Mouse (Mus musculus): ENCODE data around the gene Mthfd2l. TPM values are rescaled to one million over a fixed set of nuclear protein-coding genes. Genes with fewer than 3 reads are reported as not detected.
A peak's percentile ranks its signal among the peaks of the same experiment; 100 is the strongest.

Gene Mthfd2l
- polyA plus RNA-seq, 1 experiment = 10.2 TPM

- Histone ChIP-seq H3K79me2 (ENCODE audit: control insufficient read depth, insufficient read depth) (no peaks in the 10 kb centered on the region), H3K36me3 (ENCODE audit: control insufficient read depth, insufficient read depth) (no peaks in the 10 kb centered on the region), H3ac (ENCODE audit: control insufficient read depth, insufficient read length, low read depth) (no peak overlapping the region), H3K27me3 (ENCODE audit: control insufficient read depth, insufficient read depth, insufficient read length) (no peaks in the 10 kb centered on the region), H3K79me3 (ENCODE audit: low read depth) (no peaks in the 10 kb centered on the region), H3K4me3 (ENCODE audit: insufficient read depth, poor library complexity, severe bottlenecking) (no peak overlapping the region)
- TF ChIP-seq CTCF (IDR thresholded peaks at IDR 0.05; ENCODE audit: control insufficient read depth, insufficient read depth, insufficient read length) (peak; percentile 78), CEBPB (IDR thresholded peaks at IDR 0.05; ENCODE audit: low read depth) (no peak)
Measured at GRCm38 (mm10) chr5:90951475-90951874, 20.6 kb downstream of the Mthfd2l start.

- no peak overlapping the region for H3ac ChIP-seq (ENCODE audit: control insufficient read depth, insufficient read length, low read depth)
- no peaks in the 10 kb centered on the region for H3K36me3 ChIP-seq (ENCODE audit: control insufficient read depth, insufficient read depth)
- TF ChIP-seq CTCF (IDR thresholded peaks at IDR 0.05; ENCODE audit: control insufficient read depth, insufficient read depth, insufficient read length) (no peak), MAX (IDR thresholded peaks at IDR 0.05) (no peak), FOSL1 (IDR thresholded peaks at IDR 0.05; ENCODE audit: insufficient read depth, low read length, poor library complexity, severe bottlenecking) (no peak), MYOD1 (IDR thresholded peaks at IDR 0.05; ENCODE audit: control insufficient read depth, insufficient read length, low read depth) (no peak), MYOG (IDR thresholded peaks at IDR 0.05; ENCODE audit: control insufficient read depth, extremely low read depth, insufficient read length) (no peak), CEBPB (IDR thresholded peaks at IDR 0.05; ENCODE audit: low read depth) (no peak), USF1 (IDR thresholded peaks at IDR 0.05; ENCODE audit: low read depth) (no peak)
- no peaks in the 10 kb centered on the region for H3K79me3 ChIP-seq (ENCODE audit: low read depth)
- H3K79me2 ChIP-seq (ENCODE audit: control insufficient read depth, insufficient read depth) = no peaks in the 10 kb centered on the region
- H3K27me3 ChIP-seq (ENCODE audit: control insufficient read depth, insufficient read depth, insufficient read length) = no peaks in the 10 kb centered on the region
- no peak overlapping the region for H3K4me3 ChIP-seq (ENCODE audit: insufficient read depth, poor library complexity, severe bottlenecking)
Measured at GRCm38 (mm10) chr5:90952731-90953481, 22.0 kb downstream of the Mthfd2l start.

GRCm38 (mm10) chr5:90964316-90964715, 33.4 kb downstream of the Mthfd2l start:
- Histone ChIP-seq H3K27me3 (ENCODE audit: control insufficient read depth, insufficient read depth, insufficient read length) (no peaks in the 10 kb centered on the region), H3ac (ENCODE audit: control insufficient read depth, insufficient read length, low read depth) (no peak overlapping the region), H3K4me3 (ENCODE audit: insufficient read depth, poor library complexity, severe bottlenecking) (no peak overlapping the region), H3K36me3 (ENCODE audit: control insufficient read depth, insufficient read depth) (no peaks in the 10 kb centered on the region), H3K79me2 (ENCODE audit: control insufficient read depth, insufficient read depth) (no peaks in the 10 kb centered on the region), H3K79me3 (ENCODE audit: low read depth) (no peaks in the 10 kb centered on the region)
- TF ChIP-seq CTCF (IDR thresholded peaks at IDR 0.05; ENCODE audit: control insufficient read depth, insufficient read depth, insufficient read length) = peak; percentile 30
- no peak for TF ChIP-seq USF1 (IDR thresholded peaks at IDR 0.05; ENCODE audit: low read depth)
- TF ChIP-seq MYOD1 (IDR thresholded peaks at IDR 0.05; ENCODE audit: control insufficient read depth, insufficient read length, low read depth) = no peak

GRCm38 (mm10) chr5:90964764-90965163, 33.8 kb downstream of the Mthfd2l start:
- no peak for TF ChIP-seq MYOD1 (IDR thresholded peaks at IDR 0.05; ENCODE audit: control insufficient read depth, insufficient read length, low read depth)
- TF ChIP-seq CEBPB (IDR thresholded peaks at IDR 0.05; ENCODE audit: low read depth) = no peak
- TF ChIP-seq USF1 (IDR thresholded peaks at IDR 0.05; ENCODE audit: low read depth) = no peak
- TF ChIP-seq FOSL1 (IDR thresholded peaks at IDR 0.05; ENCODE audit: insufficient read depth, low read length, poor library complexity, severe bottlenecking) = no peak
- TF ChIP-seq MYOG (IDR thresholded peaks at IDR 0.05; ENCODE audit: control insufficient read depth, extremely low read depth, insufficient read length) = no peak
- TF ChIP-seq MAX (IDR thresholded peaks at IDR 0.05) = no peak
- no peak for TF ChIP-seq CTCF (IDR thresholded peaks at IDR 0.05; ENCODE audit: control insufficient read depth, insufficient read depth, insufficient read length)
- Histone ChIP-seq H3ac (ENCODE audit: control insufficient read depth, insufficient read length, low read depth) (no peak overlapping the region), H3K4me3 (ENCODE audit: insufficient read depth, poor library complexity, severe bottlenecking) (no peak overlapping the region), H3K79me3 (ENCODE audit: low read depth) (no peaks in the 10 kb centered on the region), H3K27me3 (ENCODE audit: control insufficient read depth, insufficient read depth, insufficient read length) (no peaks in the 10 kb centered on the region), H3K36me3 (ENCODE audit: control insufficient read depth, insufficient read depth) (no peaks in the 10 kb centered on the region), H3K79me2 (ENCODE audit: control insufficient read depth, insufficient read depth) (no peaks in the 10 kb centered on the region)

- Histone ChIP-seq H3K36me3 (ENCODE audit: control insufficient read depth, insufficient read depth) (no peaks in the 10 kb centered on the region), H3K79me2 (ENCODE audit: control insufficient read depth, insufficient read depth) (no peaks in the 10 kb centered on the region), H3K79me3 (ENCODE audit: low read depth) (no peaks in the 10 kb centered on the region), H3K4me3 (ENCODE audit: insufficient read depth, poor library complexity, severe bottlenecking) (no peak overlapping the region), H3ac (ENCODE audit: control insufficient read depth, insufficient read length, low read depth) (no peak overlapping the region), H3K27me3 (ENCODE audit: control insufficient read depth, insufficient read depth, insufficient read length) (no peaks in the 10 kb centered on the region)
- TF ChIP-seq FOSL1 (IDR thresholded peaks at IDR 0.05; ENCODE audit: insufficient read depth, low read length, poor library complexity, severe bottlenecking) (no peak), CEBPB (IDR thresholded peaks at IDR 0.05; ENCODE audit: low read depth) (no peak), USF1 (IDR thresholded peaks at IDR 0.05; ENCODE audit: low read depth) (no peak), MAX (IDR thresholded peaks at IDR 0.05) (no peak), MYOD1 (IDR thresholded peaks at IDR 0.05; ENCODE audit: control insufficient read depth, insufficient read length, low read depth) (no peak), CTCF (IDR thresholded peaks at IDR 0.05; ENCODE audit: control insufficient read depth, insufficient read depth, insufficient read length) (no peak), MYOG (IDR thresholded peaks at IDR 0.05; ENCODE audit: control insufficient read depth, extremely low read depth, insufficient read length) (no peak)
Measured at GRCm38 (mm10) chr5:90965386-90965785, 34.5 kb downstream of the Mthfd2l start.

GRCm38 (mm10) chr5:90977244-90977643, 46.3 kb downstream of the Mthfd2l start:
- Histone ChIP-seq H3K79me3 (ENCODE audit: low read depth) (no peaks in the 10 kb centered on the region), H3K4me3 (ENCODE audit: insufficient read depth, poor library complexity, severe bottlenecking) (no peak overlapping the region), H3K79me2 (ENCODE audit: control insufficient read depth, insufficient read depth) (no peaks in the 10 kb centered on the region), H3ac (ENCODE audit: control insufficient read depth, insufficient read length, low read depth) (no peak overlapping the region), H3K27me3 (ENCODE audit: control insufficient read depth, insufficient read depth, insufficient read length) (no peaks in the 10 kb centered on the region), H3K36me3 (ENCODE audit: control insufficient read depth, insufficient read depth) (peaks cover 10% of the 10 kb centered on the region)
- no peak for TF ChIP-seq USF1 (IDR thresholded peaks at IDR 0.05; ENCODE audit: low read depth)
- peak; percentile 10 for TF ChIP-seq CTCF (IDR thresholded peaks at IDR 0.05; ENCODE audit: control insufficient read depth, insufficient read depth, insufficient read length)
- TF ChIP-seq MYOG (IDR thresholded peaks at IDR 0.05; ENCODE audit: control insufficient read depth, extremely low read depth, insufficient read length) = no peak
- TF ChIP-seq MAX (IDR thresholded peaks at IDR 0.05) = no peak

Data from C2C12 (cell line).